Mouse (Mus musculus) stomach, postnatal 0 days (tissue): Measurements from ENCODE around the gene Prss53.

ENCODE experiments used
- CTCF ChIP-seq: IDR thresholded peaks from 2 replicates; pipeline ENCODE4 v1.5.1; 2016; ENCODE audit warnings: antibody characterized with exemption, low read depth, mild to moderate bottlenecking, moderate library complexity
- EP300 ChIP-seq: optimal IDR thresholded peaks from 2 replicates; pipeline ENCODE3; 2016; ENCODE audit warnings: antibody characterized with exemption

GRCm38 (mm10) chr7:127874812-127875626 lies 15.8 kb downstream of the Prss53 start:
- no peak for TF ChIP-seq EP300
- TF ChIP-seq CTCF: no peak
